Mouse (Mus musculus) ES-CJ7 (cell line): Measurements from ENCODE around the gene Slc4a8.
A peak's percentile ranks its signal among the peaks of the same experiment; 100 is the strongest.
"Not testable (repeated sequence)": the region's sequence is repeated elsewhere in the genome, so short reads cannot be mapped to it uniquely, and the experiment has no call there.

ENCODE experiments used
- DNase-seq: peaks from one replicate; pipeline ENCODE4 v3.0.0; 2011; ENCODE audit warnings: low read depth, low spot score

The Slc4a8 gene

DNA sequence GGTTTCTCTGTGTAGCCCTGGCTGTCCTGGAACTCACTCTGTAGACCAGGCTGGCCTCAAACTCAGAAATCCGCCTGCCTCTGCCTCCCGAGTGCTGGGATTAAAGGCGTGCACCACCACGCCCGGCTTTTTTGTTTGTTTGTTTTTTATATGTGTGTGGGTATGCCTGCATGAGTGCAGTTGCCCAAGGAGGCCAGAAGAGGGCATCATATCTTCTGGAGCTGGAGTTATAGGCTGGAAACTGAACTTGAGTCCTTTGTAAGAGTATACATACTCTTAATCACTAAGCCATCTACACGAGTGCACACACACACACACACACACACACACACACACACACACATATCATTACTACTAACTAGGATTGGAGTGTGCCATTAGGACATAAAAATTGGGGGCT, 12.3 kb downstream of the Slc4a8 start:
- peak; percentile 53 for DNase-seq

DNA sequence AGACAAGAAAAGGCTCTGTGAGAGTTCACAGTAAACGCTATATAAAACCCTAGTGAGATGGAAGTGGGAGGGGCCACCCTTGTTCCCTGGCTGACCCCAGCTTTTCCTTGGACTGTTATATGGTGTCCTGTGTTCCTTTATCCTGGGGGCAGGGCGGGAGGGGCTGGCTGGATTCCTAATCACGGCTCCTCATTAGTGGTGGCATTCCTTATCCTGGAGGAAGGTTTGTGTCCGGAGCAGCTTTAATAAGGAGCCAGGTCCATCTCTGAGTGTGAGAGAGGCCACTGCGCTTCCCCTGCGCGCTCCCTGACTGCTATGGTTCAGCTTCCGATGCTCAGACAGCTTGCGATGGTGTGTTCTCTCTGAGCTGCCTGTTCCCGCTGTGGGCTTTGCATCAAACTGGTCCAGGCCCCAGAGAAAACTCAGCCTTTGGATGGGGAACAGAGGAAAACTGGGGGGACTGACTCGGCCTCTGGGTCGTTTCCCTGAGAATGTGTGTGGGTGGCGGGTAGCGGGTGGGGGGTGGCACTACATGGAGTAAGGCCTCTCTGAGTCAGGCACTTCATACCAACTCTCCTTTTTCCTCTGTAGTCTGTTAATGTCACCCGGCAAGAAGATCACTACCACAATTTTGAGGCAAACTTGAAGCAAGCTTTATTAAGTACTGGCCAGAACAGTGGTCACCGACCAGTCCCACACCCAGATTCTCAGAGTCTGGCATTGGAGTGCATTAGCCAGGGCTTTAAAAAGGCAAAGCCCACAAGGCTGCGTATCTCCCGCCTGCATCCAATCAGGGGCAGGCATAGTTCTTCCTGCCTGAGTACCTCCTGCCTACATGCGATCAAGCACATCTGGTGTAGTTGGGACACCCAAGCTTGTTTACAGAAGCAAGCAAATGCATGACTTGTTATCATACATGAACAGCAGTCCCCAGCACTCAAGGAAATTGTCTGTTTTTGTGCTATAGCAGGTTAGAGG, 13.9 kb downstream of the Slc4a8 start:
- DNase-seq = no peak

GRCm38 (mm10) chr15:100776424-100776823, 14.9 kb downstream of the Slc4a8 start:
- DNase-seq = no peak

DNA sequence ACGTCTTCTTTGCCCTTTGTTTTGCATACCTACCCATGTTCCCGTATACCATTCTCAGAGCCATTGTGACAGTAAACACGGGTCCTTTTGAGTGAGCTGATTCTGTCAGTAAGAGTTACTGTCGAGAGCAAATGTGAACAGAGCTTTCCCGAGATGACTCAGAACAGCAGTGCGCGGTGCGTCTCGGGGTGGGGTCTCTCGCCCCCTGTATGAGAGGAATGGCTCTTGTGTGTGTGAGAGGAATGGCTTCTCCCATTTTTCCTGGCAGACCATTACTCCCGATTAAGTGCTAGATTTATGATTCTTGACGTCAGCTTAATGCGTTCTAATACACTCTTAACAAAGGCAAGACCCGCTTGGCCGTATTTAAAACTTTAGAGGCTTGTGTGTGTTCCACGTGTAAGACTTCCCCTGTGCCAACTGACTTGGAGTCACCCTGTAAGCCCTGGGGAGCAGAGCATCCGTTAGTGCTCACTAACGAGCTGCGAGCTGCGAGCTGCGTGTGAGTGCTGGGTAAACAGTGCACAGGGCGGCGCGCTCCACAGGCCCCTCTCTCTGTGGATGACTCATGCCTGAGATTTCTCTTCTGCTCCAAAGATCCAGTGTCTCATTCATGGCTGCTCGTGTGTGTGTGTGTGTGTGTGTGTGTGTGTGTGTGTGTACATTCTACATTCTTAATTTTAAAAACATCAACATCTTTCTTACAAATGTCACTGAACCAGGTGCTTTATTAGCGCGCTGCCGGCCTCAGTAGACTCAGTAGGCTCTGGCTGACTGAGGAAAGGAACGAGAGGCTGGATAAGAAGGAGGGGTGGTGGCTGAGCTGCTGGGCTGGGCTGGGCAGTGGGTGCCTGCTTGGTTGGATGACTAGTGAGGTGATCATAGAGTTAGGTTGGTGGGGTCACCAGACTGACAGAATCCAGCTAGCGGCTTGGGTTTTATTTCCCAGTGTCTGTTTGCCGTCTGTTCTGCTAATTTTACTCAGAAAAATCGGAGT, 15.8 kb downstream of the Slc4a8 start:
- no peak for DNase-seq

- peak; percentile 87 for DNase-seq
Measured at GRCm38 (mm10) chr15:100779896-100780295, 18.3 kb downstream of the Slc4a8 start.

- peak; percentile 61 for DNase-seq
Measured at GRCm38 (mm10) chr15:100783244-100783987, 21.9 kb downstream of the Slc4a8 start.

- DNase-seq = peak; percentile 41
Measured at GRCm38 (mm10) chr15:100790219-100790618, 28.7 kb downstream of the Slc4a8 start.

GRCm38 (mm10) chr15:100792324-100792723, 30.8 kb downstream of the Slc4a8 start:
- DNase-seq = no peak

DNA sequence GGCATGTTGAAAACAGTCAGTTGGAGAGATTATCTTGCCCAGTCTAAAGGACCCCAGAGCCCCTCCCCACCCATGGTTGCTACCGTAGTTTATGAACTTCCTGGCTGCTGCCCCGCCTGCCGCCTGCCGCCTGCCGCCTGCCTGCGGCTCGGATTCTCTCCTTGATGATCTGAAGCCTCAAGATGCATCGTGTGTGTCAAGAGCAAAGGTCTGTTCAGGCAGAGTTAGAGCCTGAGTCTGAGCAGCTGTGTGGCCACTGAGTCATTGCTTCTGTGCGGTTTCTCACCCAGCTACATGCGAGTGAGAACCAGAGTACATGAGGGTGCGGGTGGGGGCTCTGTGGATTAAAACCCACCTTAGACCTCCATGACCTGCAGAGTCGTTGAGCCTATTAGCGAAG, 39.4 kb downstream of the Slc4a8 start:
- DNase-seq = no peak

DNA sequence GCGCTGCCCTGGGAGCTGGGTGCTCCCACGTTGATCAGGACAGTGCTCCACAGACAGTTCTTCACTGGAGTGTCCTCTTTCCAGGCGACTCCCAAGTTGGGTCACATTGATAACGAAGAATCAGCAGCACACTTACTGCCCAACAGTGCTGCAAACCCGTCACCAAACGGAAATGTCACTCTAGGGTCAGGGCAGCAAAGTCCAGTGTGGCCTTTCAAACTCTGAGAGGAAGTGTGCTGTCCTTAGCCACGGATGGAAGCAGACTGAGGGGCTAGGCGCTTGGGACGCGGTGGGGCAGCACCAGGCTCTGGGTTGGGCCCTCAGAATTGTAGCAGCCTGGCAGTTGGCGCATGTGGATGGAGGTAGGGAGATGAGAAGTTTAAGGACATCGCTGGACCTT, 46.5 kb downstream of the Slc4a8 start:
- DNase-seq = no peak

DNA sequence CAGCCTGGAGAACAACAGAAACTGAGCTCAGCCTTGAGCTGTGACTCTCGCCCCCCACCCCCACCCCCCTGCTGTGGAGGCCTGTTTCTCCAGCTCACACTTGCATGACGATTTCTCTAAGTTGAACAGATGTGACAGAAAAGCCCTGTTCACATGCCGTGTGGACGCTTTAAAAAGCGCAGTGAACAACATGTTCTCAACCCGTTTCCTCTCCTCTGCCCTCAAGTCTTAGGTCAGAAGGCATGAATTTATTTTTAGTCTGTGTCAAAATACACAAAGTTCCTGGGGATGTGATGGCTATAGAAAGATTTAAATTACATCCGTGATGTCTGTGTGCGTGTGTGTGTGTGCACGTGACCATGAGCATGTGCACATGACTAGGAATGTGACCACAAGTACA, 46.9 kb downstream of the Slc4a8 start:
- no peak for DNase-seq

GRCm38 (mm10) chr15:100810243-100810642, 48.7 kb downstream of the Slc4a8 start:
- DNase-seq = no peak

GRCm38 (mm10) chr15:100813501-100813900, 52.0 kb downstream of the Slc4a8 start:
- no peak for DNase-seq

DNA sequence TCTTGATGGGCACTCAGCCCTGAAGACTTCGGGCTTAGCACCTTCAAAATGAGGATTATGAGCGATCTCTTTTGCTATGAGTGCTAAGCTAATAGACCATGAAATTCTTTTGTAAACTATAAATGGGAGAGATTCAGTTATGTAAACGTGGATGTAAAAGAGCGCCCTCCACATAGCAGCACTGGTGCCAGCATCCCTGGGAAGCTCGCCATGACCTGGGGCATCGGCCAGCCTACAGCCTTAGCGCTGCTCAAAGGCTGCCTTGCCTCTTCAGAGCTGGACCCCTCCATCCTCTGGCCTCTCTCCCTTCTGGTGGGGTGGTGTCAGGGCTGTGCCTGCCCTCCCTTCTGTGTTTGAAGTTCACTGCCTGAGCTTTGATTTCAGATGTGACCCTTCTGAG, 52.5 kb downstream of the Slc4a8 start:
- DNase-seq = no peak

DNA sequence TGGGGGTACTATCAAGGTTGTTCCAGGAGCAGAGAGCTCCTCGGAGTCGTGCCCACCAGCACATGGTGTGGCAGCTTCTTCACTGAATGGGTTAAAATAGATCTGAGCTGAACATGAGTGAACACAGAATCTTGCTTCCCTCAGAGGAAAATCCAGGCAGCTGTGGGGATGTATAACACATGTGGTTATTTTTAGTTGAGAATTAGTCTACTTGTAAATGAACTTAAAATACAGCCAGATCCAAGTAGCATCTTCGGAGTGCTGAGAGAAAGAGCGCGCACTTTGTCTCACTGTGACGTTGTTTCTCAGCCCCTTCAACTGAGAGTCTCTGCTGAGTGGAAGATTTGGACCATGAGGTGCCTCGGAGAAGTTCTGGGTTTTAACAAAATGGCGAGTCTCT, 53.8 kb downstream of the Slc4a8 start:
- no peak for DNase-seq

GRCm38 (mm10) chr15:100818860-100819259, 57.3 kb downstream of the Slc4a8 start:
- no peak for DNase-seq

- no peak for DNase-seq
Measured at GRCm38 (mm10) chr15:100821824-100822223, 60.3 kb downstream of the Slc4a8 start.

- DNase-seq = not testable (repeated sequence)
Measured at GRCm38 (mm10) chr15:100822370-100822769, 60.8 kb downstream of the Slc4a8 start.

DNA sequence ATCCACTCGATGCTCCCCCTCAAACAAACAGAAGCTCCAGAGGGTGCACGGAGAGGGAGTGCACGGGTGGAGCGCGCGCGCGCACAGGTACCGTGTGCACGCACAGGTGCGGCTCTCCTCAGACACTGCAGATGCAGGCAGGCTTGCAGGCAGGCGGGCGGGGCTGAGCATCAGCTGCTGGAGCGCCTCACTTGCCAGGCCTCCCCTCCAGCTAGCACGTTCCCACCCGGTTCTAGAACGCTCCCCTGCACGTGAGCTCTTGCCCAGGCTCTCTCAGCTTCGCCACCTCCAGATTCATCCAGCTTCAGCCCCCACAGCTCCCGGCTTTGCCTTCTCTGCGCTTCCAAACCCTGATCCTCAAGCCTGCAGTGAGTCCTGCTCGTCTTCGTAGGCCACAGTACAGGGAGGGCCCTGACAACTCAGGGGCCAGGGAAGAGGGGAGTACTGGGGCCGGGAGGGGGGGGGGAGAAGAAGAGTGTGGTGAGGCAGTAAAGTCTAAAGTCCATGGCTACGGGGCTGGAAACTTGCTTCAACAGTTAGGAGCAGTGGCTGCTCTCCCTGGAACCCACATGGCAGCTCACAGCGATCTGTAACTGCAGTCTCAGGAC, 63.8 kb downstream of the Slc4a8 start:
- peak; percentile 26 for DNase-seq

- no peak for DNase-seq
Measured at GRCm38 (mm10) chr15:100826076-100826475, 64.5 kb downstream of the Slc4a8 start.

DNA sequence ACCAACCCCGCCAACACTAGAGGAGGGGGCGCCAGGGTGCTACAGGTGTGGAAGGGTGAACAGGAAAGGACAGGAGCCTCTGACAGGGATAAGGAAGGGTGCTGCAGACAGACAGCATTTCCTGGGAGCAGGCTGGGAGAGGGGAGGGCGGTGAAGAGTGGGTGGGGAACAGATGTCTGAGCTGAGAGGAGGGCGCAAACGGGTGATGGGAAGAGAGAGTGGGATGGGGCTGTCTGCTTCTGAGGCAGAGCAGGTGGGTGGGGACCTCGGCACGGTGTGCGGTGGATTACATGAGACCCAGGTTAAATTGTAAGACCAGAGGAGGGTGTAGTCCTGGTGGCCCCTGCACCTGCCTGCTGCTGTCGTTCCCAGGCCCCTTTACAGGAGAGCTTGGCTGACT, 68.2 kb downstream of the Slc4a8 start:
- DNase-seq = no peak
